Mouse (Mus musculus) liver, embryonic 16.5 days (tissue): ENCODE results near the gene Ccs. TPM values are rescaled to one million over a fixed set of nuclear protein-coding genes. Genes with fewer than 3 reads are reported as not detected.
A peak's percentile ranks its signal among the peaks of the same experiment; 100 is the strongest.

Experiments
- ATAC-seq: fragments of 200-750 bp; cut with Nextera tagmentation; 2 replicates; pipeline ENCODE4 v1.8.0; 2017; ENCODE audit warnings: low read depth, mild to moderate bottlenecking, moderate number of reproducible peaks, moderate library complexity
- H3K27ac ChIP-seq: fragments of 300-500 bp; sonication (generic); 2 replicates; pipeline ENCODE4 v1.5.1; 2014; ENCODE audit warnings: mild to moderate bottlenecking, low read length
- H3K27me3 ChIP-seq: fragments of 300-500 bp; sonication (generic); 2 replicates; pipeline ENCODE4 v1.6.1; 2014; ENCODE audit warnings: low read depth, low read length, mixed read lengths; ENCODE audit not compliant: control insufficient read depth, insufficient read depth
- H3K36me3 ChIP-seq: fragments of 300-500 bp; sonication (generic); 2 replicates; pipeline ENCODE4 v1.6.1; 2014; ENCODE audit warnings: mild to moderate bottlenecking; ENCODE audit not compliant: control insufficient read depth, insufficient read depth
- H3K4me1 ChIP-seq: fragments of 300-500 bp; sonication (generic); 2 replicates; pipeline ENCODE4 v1.6.1; 2014; ENCODE audit warnings: low read depth, low read length, mixed read lengths; ENCODE audit not compliant: control insufficient read depth
- H3K4me2 ChIP-seq: fragments of 300-500 bp; sonication (generic); 2 replicates; pipeline ENCODE4 v1.6.1; 2014; ENCODE audit warnings: low read depth, low read length, mixed read lengths
- H3K4me3 ChIP-seq: fragments of 300-500 bp; sonication (generic); 2 replicates; pipeline ENCODE4 v1.5.1; 2014; ENCODE audit warnings: low read depth, mild to moderate bottlenecking, low read length
- H3K9ac ChIP-seq: fragments of 300-500 bp; sonication (generic); 2 replicates; pipeline ENCODE4 v1.6.1; 2014; ENCODE audit warnings: low read depth, low read length
- H3K9me3 ChIP-seq: fragments of 300-500 bp; sonication (generic); replicated peaks from 2 replicates; pipeline ENCODE4 v1.6.1; 2016; ENCODE audit warnings: low read length; ENCODE audit not compliant: control insufficient read depth
- WGBS: fragments of 180-500 bp; shearing (Covaris S2); extraction: QIAGEN DNeasy Blood & Tissue Kit; methylation state at CpG from one replicate; pipeline ENCODE4 v1.1.7; 2014; ENCODE audit not compliant: insufficient replicate concordance; 5-methylcytosine and 5-hydroxymethylcytosine counted together
- polyA plus RNA-seq: library from polyadenylated mRNA; unstranded; fragments of >200 nt; fragmentation: Nextera tagmentation; extraction: Ambion mirVana; gene quantifications from 2 replicates; pipeline ENCODE4 v1.2.1, GENCODE M21; 2015

Ccs gene
- polyA plus RNA-seq, 1 experiment from 2014 or later: 57.1 TPM

GRCm38 (mm10) chr19:4865147-4865546, 26.0 kb upstream of the Ccs start:
- no peak overlapping the region for H3K4me3 ChIP-seq
- H3K4me2 ChIP-seq: no peak overlapping the region; the same call in 1 of the 2 replicates
- no peak for ATAC-seq
- 5% methylated on average over 17 of the region's 17 CpGs for WGBS
- H3K36me3 ChIP-seq: no peaks in the 10 kb centered on the region
- H3K4me1 ChIP-seq: peaks cover 15% of the 10 kb centered on the region
- peaks cover 43% of the 10 kb centered on the region for H3K27me3 ChIP-seq
- no peak overlapping the region for H3K27ac ChIP-seq
- H3K9ac ChIP-seq: no peak overlapping the region
- H3K9me3 ChIP-seq: no peaks in the 10 kb centered on the region

GRCm38 (mm10) chr19:4863048-4863447, 23.9 kb upstream of the Ccs start:
- peaks cover 28% of the 10 kb centered on the region for H3K4me1 ChIP-seq
- no peak overlapping the region for H3K27ac ChIP-seq
- H3K9ac ChIP-seq: no peak overlapping the region
- H3K4me2 ChIP-seq: no peak overlapping the region
- ATAC-seq: no peak
- H3K4me3 ChIP-seq: no peak overlapping the region
- peaks cover 38% of the 10 kb centered on the region for H3K27me3 ChIP-seq
- H3K36me3 ChIP-seq: no peaks in the 10 kb centered on the region
- H3K9me3 ChIP-seq: no peaks in the 10 kb centered on the region
- 71% methylated on average over 6 of the region's 6 CpGs for WGBS

DNA sequence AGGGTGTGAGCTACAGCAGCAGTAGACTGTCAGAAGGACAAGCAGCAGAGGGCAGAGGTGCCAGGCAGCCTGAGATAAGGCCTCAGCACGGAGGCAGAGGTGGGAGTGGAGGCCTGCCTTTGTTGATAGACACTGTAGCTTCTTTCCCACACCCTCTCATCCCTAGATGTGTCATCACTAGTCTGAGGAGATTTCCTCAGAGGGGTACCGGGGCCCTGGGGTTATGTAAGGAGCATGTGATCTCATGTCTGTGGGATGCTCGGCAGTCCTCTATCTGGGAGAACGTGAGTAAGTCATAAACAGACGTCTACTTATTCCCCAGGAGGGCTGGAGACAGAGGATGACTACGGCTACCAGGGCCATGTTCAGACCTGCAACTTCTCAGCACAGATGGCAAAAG, 19.9 kb upstream of the Ccs start:
- no peaks in the 10 kb centered on the region for H3K9me3 ChIP-seq

GRCm38 (mm10) chr19:4855951-4856350, 16.8 kb upstream of the Ccs start:
- Histone ChIP-seq H3K9ac (peak overlapping the region; percentile 65; the same call in 1 of the 2 replicates), H3K9me3 (no peaks in the 10 kb centered on the region), H3K27me3 (peaks cover 33% of the 10 kb centered on the region), H3K36me3 (no peaks in the 10 kb centered on the region), H3K27ac (no peak overlapping the region), H3K4me2 (peak overlapping the region; percentile 85), H3K4me3 (peak overlapping the region; percentile 65), H3K4me1 (peaks cover 43% of the 10 kb centered on the region)
- ATAC-seq: no peak
- WGBS: 62% methylated on average over 4 of the region's 4 CpGs

More for the DNA sequence above, 19.9 kb upstream of the Ccs start:
- Histone ChIP-seq H3K4me1 (peaks cover 43% of the 10 kb centered on the region), H3K4me2 (peak overlapping the region; percentile 65), H3K27ac (peak overlapping the region; percentile 85), H3K4me3 (peak overlapping the region; percentile 24), H3K27me3 (peaks cover 32% of the 10 kb centered on the region), H3K9ac (peak overlapping the region; percentile 52), H3K36me3 (no peaks in the 10 kb centered on the region)
- WGBS: 25% methylated on average over 6 of the region's 6 CpGs
- ATAC-seq: peak; percentile 99

GRCm38 (mm10) chr19:4855470-4855820, 16.3 kb upstream of the Ccs start:
- ATAC-seq: no peak
- Histone ChIP-seq H3K4me2 (peak overlapping the region; percentile 85), H3K9me3 (no peaks in the 10 kb centered on the region), H3K4me3 (peak overlapping the region; percentile 65), H3K9ac (peak overlapping the region; percentile 65), H3K36me3 (no peaks in the 10 kb centered on the region), H3K4me1 (peaks cover 43% of the 10 kb centered on the region), H3K27ac (no peak overlapping the region), H3K27me3 (peaks cover 33% of the 10 kb centered on the region)
- 3% methylated on average over 14 of the region's 14 CpGs for WGBS

- Histone ChIP-seq H3K27ac (no peak within 1 kb of the TSS), H3K4me2 (peak within 1 kb of the TSS; percentile 85), H3K36me3 (no peaks in the 10 kb centered on the region), H3K9me3 (no peaks in the 10 kb centered on the region), H3K27me3 (peaks cover 33% of the 10 kb centered on the region), H3K4me3 (peak within 1 kb of the TSS; percentile 65), H3K9ac (peak within 1 kb of the TSS; percentile 65), H3K4me1 (peaks cover 36% of the 10 kb centered on the region)
- 5% methylated on average over 45 of the region's 45 CpGs for WGBS
- ATAC-seq: peak; percentile 12; the same call in 1 of the 2 replicates
Measured at GRCm38 (mm10) chr19:4854552-4855469, 15.7 kb upstream of the Ccs start, which contains the start of gene Ctsf. Ctsf (plus strand) TSS chr19:4855130.

DNA sequence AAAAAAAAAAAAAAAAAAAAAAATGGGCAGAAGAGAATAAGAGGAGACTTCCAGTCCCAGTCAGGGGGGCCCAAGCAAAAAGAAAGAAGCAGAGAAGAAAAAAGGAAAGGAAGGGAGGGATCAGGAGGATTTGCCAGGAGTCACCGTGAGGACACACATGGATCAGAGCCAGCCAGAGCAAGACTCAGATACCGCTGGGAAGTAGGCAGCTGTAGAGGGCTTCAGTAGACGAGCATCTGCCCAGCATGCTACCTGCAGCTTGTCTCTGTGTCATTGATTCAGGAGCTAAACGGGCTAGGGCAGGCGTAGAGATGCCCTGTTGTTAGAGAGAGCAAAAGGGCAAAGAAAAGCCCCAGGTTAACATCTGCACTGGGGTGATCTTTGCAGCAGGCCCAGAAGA, 11.1 kb upstream of the Ccs start:
- Histone ChIP-seq H3K9ac (no peak overlapping the region), H3K4me2 (no peak overlapping the region), H3K9me3 (no peaks in the 10 kb centered on the region), H3K27me3 (peaks cover 26% of the 10 kb centered on the region), H3K36me3 (no peaks in the 10 kb centered on the region), H3K27ac (no peak overlapping the region), H3K4me3 (no peak overlapping the region), H3K4me1 (peaks cover 7% of the 10 kb centered on the region; the same call in 1 of the 2 replicates)
- ATAC-seq: no peak
- 49% methylated on average over 5 of the region's 5 CpGs for WGBS

DNA sequence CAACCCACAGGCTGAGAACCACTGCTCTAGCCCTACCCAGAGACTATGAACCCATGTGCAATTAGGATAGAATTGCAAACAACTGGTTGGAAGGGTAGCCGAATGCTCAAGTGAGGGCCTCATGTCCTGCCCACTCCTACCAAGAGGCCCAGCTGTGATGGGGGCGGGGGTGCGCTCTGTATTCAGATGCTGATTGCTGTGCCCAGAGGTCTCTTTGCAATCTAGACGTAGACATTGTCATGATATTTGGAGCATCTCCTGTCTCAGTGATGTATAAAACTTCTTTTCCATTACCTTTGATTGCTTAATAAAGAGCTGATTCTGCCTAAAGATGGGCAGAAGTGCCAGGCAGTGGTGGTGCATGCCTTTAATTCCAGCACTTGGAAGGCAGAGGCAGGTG, 10.7 kb upstream of the Ccs start:
- H3K27me3 ChIP-seq: peaks cover 22% of the 10 kb centered on the region
- no peak overlapping the region for H3K9ac ChIP-seq
- H3K4me2 ChIP-seq: no peak overlapping the region
- no peak overlapping the region for H3K27ac ChIP-seq
- H3K36me3 ChIP-seq: no peaks in the 10 kb centered on the region
- no peak for ATAC-seq
- 58% methylated on average over 4 of the region's 4 CpGs for WGBS
- no peak overlapping the region for H3K4me3 ChIP-seq
- no peaks in the 10 kb centered on the region for H3K9me3 ChIP-seq
- peaks cover 3% of the 10 kb centered on the region; the same call in 1 of the 2 replicates for H3K4me1 ChIP-seq

DNA sequence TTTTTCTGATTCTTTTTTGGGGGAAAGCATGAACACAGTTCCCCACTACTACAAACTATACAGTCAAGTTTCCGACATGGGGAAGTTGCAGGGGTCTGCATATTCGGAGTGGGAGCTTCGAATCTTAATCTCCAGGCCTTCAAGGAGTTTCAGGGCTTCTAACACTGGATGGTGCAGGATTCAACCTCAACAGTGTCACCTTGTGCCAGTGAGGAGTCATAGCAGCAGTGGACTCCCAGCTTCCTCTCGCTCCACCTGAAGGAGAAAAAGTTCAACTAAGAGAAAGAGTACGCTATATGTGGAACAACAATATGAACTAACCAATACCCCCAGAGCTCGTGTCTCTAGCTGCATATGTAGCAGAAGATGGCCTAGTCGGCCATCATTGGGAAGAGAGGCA, 8.4 kb upstream of the Ccs start:
- Histone ChIP-seq H3K4me3 (no peak overlapping the region), H3K27me3 (peaks cover 7% of the 10 kb centered on the region), H3K4me2 (no peak overlapping the region), H3K36me3 (no peaks in the 10 kb centered on the region), H3K4me1 (no peaks in the 10 kb centered on the region), H3K9ac (no peak overlapping the region), H3K27ac (no peak overlapping the region), H3K9me3 (no peaks in the 10 kb centered on the region)
- ATAC-seq: no peak; the same call in 1 of the 2 replicates
- WGBS: 19% methylated on average over 7 of the region's 7 CpGs
